Mouse (Mus musculus) layer of hippocampus, postnatal 25 days (tissue): Measurements from ENCODE around the gene 6430548M08Rik. TPM values are rescaled to one million over a fixed set of nuclear protein-coding genes. Genes with fewer than 3 reads are reported as not detected.

Experiments used
- DNase-seq, 2 experiments: peaks; one replicate each; pipeline ENCODE4 v3.0.0; 2022; ENCODE audit warnings: mixed read lengths in 2 of 2, low spot score in 1 of 2; ENCODE audit errors: extremely low spot score in 1 of 2
- total RNA-seq, 2 experiments: library from RNA; stranded (reverse); gene quantifications; 2 replicates each; pipeline ENCODE4 v1.2.3; 2021

The 6430548M08Rik gene
- total RNA-seq, 2 experiments from 2014 or later, result 151 to 168 TPM

GRCm38 (mm10) chr8:120178124-120178514 lies 64.2 kb downstream of the 6430548M08Rik start:
- no peak for DNase-seq

- DNase-seq, result peak; percentile 95 to 99
Observed at GRCm38 (mm10) chr8:120179027-120179431, 65.1 kb downstream of the 6430548M08Rik start.

GRCm38 (mm10) chr8:120180445-120180970 lies 66.6 kb downstream of the 6430548M08Rik start:
- DNase-seq, result no peak

GRCm38 (mm10) chr8:120181274-120181673 lies 67.3 kb downstream of the 6430548M08Rik start:
- no peak for DNase-seq

GRCm38 (mm10) chr8:120181861-120182414 lies 68.0 kb downstream of the 6430548M08Rik start:
- DNase-seq, result no peak

- DNase-seq, result no peak
Observed at GRCm38 (mm10) chr8:120184366-120184765, 70.4 kb downstream of the 6430548M08Rik start.

GRCm38 (mm10) chr8:120184850-120185792 lies 71.2 kb downstream of the 6430548M08Rik start:
- no peak for DNase-seq

- no peak for DNase-seq
Observed at GRCm38 (mm10) chr8:120186454-120186853, 72.5 kb downstream of the 6430548M08Rik start.

GRCm38 (mm10) chr8:120188510-120188909 lies 74.6 kb downstream of the 6430548M08Rik start:
- DNase-seq, result no peak

- DNase-seq, result no peak
Observed at GRCm38 (mm10) chr8:120189440-120189839, 75.5 kb downstream of the 6430548M08Rik start.

GRCm38 (mm10) chr8:120190107-120190809 lies 76.3 kb downstream of the 6430548M08Rik start:
- no peak for DNase-seq

GRCm38 (mm10) chr8:120190810-120191413 lies 77.0 kb downstream of the 6430548M08Rik start:
- peak; percentile 69 to 78 for DNase-seq

GRCm38 (mm10) chr8:120191633-120192032 lies 77.7 kb downstream of the 6430548M08Rik start:
- DNase-seq, result no peak

- no peak for DNase-seq
Observed at GRCm38 (mm10) chr8:120192118-120192517, 78.2 kb downstream of the 6430548M08Rik start.

- no peak for DNase-seq
Observed at GRCm38 (mm10) chr8:120201351-120201750, 87.4 kb downstream of the 6430548M08Rik start.

GRCm38 (mm10) chr8:120202546-120202945 lies 88.6 kb downstream of the 6430548M08Rik start:
- DNase-seq, result no peak

GRCm38 (mm10) chr8:120204736-120205360 lies 90.9 kb downstream of the 6430548M08Rik start:
- DNase-seq, result no peak

GRCm38 (mm10) chr8:120205916-120206315 lies 92.0 kb downstream of the 6430548M08Rik start:
- DNase-seq, result no peak

GRCm38 (mm10) chr8:120207364-120207763 lies 93.4 kb downstream of the 6430548M08Rik start:
- no peak for DNase-seq

- no peak for DNase-seq
Observed at GRCm38 (mm10) chr8:120208113-120208512, 94.2 kb downstream of the 6430548M08Rik start.
